Mouse (Mus musculus) CH12F3 (cell line): ENCODE results near the gene Chac1.

Experiments used
- in situ Hi-C: fragments of 300-500 bp; cut with MboI; formaldehyde crosslinking; loops from 2 replicates; pipeline ENCODE4 v1.14.3; 2020; ENCODE audit warnings: low sequenced_read_pairs

Gene Chac1

DNA sequence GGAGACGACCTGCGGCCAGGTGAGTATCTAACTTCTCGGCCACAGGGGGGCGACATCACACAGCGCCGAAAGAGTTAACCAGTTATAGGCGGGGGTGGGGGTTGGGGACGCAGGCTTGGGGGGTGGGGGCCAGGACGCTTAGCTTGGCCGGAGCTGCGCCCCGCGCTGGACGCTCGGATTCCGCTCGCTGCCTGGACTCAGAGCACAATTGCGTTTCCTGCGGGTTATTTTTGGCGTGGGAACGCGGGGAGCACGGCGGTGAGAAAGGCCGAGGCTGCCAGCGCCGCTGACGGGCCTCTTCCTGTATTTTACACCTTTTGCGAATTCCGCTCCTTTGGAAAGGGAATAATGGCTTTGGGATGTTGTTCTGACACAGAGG is 23.9 kb upstream of the Chac1 start:
- in situ Hi-C loops, result no loop called here

DNA sequence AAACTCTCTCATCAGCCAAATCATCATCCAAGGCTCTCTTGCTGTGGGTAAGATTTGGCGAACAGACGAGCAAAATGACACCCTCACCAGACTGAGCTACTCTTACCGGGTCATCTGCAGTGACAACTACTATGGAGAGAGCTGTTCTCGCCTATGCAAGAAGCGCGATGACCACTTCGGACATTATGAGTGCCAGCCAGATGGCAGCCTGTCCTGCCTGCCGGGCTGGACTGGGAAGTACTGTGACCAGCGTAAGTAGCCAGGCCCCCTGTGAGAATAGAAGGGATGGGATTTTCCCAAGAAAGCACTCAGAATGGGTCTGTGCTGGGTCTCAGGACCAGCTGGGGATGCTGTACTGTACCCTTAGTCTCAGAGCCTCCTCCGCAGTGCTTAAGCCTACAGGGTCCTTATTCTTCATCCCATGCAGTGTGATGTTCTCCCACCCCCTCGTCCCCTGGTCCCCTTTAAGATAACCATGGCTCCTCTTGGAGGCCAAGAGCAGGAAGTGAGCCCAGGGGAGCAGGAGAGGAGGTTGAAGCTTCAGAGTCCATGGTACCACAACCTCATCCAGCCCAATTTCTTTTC is 23.0 kb upstream of the Chac1 start:
- in situ Hi-C loops, result no loop called here

DNA sequence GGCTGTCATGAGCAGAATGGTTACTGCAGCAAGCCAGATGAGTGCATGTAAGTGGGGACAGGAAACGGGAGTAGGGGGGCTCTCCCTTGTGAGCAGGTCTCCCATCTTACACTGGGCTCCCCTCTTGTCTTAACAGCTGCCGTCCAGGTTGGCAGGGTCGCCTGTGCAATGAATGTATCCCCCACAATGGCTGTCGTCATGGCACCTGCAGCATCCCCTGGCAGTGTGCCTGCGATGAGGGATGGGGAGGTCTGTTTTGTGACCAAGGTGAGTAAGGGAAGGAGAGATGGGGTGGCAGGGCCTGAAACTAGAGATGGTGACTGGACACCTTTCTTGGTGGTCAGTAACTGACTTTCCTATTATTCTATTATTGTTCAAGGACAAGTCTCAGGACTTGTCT is 22.5 kb upstream of the Chac1 start:
- in situ Hi-C loops, result no loop called here

DNA sequence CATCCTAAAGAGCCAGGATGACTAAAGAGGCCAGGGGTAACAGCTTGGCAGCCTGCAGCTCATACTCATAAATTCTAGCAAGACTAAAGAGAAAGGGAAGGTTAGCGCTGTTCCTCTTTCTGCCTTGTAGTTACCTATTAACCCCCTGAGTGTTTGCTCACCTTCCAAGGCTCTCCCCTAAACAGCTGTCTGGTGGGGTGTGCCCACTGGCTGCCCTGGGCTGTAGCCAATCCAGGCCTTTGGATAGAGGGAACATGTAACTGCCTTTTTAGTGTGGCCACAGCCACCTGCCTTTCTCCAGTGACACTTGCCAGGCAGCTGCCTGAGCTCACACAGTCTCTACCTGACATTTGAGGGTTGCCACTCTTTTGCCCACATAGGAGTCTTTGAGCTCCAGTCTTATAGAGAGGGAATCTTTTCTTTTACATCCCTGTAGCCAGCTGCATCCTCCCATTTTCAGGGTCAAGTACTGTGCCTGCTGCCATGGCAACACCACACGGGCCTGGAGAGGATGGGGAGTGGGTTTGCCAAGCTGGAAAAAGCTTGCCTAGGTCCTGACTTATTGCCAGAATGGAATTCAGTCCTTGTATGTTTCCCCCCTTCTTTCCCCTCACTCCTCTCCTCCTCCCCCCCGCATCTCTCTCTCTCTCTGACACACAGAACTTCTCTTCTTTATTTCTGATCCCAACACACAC is 21.8 kb upstream of the Chac1 start:
- in situ Hi-C loops, result no loop called here

DNA sequence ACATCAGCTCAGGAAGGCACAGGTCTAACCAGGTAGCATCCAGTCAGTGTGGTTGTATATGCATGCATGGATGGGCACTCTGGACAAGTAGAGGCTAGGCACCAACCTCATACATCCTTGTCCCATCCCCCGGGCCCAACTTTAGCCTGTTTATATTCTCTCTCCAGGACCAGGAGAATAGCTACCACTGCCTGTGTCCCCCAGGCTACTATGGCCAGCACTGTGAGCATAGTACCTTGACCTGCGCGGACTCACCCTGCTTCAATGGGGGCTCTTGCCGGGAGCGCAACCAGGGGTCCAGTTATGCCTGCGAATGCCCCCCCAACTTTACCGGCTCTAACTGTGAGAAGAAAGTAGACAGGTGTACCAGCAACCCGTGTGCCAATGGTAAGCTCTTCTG is 20.2 kb upstream of the Chac1 start:
- in situ Hi-C loops, result no loop called here

DNA sequence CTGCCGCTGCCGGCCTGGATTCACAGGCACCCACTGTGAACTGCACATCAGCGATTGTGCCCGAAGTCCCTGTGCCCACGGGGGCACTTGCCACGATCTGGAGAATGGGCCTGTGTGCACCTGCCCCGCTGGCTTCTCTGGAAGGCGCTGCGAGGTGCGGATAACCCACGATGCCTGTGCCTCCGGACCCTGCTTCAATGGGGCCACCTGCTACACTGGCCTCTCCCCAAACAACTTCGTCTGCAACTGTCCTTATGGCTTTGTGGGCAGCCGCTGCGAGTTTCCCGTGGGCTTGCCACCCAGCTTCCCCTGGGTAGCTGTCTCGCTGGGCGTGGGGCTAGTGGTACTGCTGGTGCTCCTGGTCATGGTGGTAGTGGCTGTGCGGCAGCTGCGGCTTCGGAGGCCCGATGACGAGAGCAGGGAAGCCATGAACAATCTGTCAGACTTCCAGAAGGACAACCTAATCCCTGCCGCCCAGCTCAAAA is 18.8 kb upstream of the Chac1 start:
- in situ Hi-C loops, result no loop called here

DNA sequence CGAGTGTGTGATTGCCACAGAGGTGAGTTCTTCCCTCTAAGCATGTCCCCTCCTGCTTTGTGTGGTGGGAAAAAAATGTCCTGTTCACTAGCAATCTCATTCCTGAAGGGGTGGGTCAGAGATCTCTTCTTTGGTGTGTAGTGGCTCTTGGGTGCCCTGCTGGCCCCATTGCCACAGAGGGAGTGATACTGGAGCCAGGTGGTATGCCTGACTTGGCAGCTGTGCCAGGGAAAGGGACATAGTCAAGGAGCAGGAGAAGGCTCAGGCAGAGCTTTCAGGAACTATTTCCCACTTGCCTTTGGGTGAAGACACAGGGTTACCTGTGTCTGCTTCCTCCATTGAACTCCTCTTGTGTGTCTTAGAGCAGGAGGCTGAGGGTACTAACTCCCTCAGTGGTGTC is 16.9 kb upstream of the Chac1 start:
- in situ Hi-C loops, result no loop called here

DNA sequence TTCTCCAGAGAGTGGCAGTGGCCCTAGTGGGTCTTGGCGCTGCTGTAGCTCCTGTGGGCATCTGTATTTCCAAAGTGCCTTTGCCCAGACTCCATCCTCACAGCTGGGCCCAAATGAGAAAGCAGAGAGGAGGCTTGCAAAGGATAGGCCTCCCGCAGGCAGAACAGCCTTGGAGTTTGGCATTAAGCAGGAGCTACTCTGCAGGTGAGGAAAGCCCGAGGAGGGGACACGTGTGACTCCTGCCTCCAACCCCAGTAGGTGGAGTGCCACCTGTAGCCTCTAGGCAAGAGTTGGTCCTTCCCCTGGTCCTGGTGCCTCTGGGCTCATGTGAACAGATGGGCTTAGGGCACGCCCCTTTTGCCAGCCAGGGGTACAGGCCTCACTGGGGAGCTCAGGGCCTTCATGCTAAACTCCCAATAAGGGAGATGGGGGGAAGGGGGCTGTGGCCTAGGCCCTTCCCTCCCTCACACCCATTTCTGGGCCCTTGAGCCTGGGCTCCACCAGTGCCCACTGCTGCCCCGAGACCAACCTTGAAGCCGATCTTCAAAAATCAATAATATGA is 16.0 kb upstream of the Chac1 start:
- in situ Hi-C loops, result no loop called here

DNA sequence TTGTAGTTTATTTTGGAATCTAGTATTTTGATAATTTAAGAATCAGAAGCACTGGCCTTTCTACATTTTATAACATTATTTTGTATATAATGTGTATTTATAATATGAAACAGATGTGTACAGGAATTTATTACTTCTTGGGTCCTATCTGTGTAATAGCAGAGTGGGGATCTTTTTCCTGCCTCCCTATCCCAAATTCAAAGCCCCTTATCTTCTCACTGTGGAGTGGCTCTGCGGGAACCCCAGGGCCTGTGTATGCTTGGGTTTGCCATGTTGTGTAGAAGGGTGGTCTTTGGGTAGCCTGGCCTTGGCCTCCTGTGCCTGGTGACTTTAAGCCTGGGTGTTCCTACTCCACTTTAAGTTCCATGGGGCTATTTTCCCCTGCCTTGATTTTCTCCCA is 15.5 kb upstream of the Chac1 start:
- in situ Hi-C loops, result no loop called here

DNA sequence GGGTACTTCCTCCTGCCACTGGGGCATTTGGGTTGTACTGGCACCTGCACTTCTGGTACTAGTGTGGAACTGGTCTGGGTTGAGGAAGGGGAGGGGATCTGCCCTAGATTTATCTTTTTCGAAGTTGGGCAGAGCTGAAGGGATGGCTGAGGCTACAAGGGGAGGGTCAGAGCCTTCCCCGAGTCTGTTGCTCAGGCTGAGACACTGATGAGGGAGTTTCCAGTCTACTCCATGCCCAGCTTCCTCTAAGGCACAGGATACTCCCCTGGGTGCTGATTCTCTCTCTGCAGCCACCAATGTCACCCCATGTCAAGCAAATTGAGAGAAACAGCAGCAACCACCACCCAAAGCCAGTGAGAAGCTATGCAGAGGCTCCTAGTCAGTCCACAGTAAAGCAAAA is 15.0 kb upstream of the Chac1 start:
- in situ Hi-C loops, result no loop called here

DNA sequence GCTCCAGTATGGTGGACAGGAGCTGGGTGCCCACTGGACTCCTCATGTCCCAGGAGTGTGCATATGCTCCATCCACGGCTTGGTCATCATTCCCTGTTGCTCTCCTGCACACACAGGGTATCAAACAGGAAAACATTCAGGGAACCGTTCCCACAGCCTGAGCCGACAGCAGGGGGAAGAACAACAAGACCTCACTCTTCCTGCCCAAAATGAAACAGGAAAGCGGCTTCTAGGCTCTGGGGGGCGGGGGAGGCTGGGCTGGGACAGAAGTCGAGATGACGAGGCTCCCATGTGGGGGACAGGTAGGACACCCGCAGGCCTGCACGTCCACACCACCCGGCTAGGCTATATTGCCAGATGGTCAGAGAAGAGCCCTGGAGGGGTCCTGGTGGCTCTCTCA is 14.6 kb upstream of the Chac1 start:
- in situ Hi-C loops, result no loop called here

DNA sequence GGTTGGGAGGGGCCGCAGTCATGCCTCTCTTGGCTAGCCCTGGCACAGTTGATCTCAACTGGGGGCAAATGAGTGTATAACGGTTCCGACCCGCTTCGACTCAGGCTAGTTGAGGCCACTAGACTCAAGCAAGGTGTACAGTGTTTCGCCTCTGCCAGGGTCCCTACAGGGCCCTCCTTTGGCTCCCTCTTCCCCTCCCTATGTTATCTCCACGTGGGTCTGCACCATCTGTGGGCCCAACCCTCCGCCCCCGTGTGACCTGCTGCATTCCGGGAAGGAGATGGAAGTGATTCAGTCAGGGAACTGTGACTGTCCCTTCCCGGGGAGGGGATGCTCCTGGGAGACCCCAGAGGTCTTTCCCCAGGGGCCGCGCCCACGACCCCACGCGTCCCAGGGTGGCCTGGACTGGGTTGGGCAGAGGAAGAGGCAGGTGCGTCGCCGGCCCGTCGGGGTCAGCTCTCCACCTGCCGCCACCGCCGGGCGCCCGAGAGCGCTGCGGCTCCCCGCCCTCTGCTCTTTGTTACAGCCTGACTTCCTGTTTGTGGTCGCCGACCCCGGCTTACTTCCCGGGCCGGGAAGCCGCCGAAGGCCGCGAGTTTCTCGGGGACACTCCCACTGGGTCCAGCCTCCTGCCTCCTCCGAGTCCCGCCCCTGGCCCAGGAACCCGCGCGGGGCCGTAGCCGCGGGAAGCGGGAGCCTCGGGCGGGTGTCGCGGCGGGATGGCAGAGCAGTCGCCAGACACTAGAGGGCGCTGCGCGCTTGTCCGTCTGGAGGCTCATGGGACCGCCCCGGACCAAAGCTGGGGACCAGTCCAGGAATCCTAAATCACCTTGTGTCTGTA is 13.4 kb upstream of the Chac1 start:
- in situ Hi-C loops, result no loop called here

DNA sequence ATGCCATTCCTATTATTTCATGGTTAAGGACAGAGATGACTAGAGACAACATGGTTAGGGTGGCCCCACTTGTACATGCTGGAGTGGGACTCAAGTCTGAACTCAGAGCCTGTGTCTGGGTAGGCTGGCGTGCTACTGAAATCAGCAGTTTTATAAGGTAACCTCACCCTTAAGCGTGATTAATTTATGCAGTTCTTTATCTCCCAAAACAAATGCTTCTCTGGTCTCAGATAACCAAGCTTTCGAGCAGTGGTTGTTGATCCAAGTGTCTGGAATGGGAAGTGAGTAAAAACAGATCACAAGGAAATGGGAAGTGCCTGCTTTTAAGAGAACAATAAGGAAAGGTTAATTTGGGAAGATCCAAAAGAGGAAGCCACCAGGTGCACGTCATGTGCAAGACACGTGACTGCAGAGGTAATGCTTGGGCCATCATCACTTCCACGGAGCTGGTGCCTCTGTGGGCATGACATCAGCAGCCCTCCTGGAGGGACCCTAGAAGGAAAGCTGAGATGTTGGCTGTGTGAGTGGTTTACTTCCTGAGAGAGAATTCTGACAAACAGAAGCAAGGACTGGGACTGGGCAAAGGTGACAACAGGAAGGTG is 6.4 kb upstream of the Chac1 start:
- in situ Hi-C loops, result no loop called here

DNA sequence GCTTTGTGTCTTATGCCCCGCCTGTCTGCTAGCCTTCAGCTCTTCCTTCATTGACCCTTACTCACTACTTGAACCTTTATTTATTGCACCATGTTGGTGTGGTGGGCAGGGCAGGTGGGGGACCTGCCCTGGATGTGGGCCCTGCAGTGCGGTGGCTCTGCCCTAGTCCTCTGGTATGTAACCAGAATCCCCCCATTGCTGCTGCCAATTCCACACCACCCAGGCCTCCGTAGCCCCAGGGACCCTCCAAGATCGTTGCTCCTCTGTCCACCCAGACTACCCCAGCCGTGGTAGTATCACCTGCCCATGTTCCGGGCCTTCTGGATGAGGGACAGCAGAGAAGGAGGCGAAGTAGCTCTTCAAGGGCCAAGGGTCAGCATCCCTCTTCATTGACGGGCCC is 2.7 kb downstream of the Chac1 start:
- in situ Hi-C loops, result no loop called here

DNA sequence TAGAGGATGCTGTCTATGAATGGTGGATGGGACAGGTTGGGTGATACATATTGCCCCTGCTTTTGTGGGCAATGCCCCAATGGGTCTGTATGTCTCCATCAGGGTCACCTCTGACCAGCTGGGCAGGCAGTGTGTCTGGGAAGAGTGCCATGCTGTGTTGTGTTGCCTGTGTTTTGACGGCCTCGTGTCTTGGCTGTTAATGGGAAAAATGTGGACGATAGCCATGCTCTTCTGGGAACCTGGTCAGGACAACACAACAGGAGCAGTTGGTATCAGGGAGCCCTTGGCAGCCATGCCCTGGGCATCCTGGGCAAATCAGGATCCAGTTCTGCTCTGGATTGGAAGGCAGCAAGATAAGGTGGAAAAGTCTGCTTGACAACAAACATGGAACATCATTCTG is 4.1 kb downstream of the Chac1 start:
- in situ Hi-C loops, result no loop called here

DNA sequence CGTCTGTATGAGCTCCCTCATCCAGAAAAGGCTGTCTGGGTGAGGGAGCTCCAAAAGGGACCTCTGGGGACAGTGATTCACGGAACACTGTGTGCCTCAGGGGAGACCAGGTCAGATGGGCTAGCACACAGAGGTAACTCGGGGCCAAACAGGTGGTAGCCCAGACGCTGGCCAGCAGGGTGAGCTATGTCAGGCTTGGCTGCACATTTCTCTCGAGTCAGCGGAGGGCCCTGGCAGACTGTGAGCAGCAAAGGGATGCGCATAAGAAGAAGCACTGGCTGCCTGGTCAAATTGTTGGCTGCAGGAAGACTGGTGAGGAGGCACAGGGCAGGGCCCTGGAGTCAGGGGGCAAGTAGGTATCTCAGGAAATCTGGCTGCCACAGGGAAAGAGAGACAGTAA is 4.6 kb downstream of the Chac1 start:
- in situ Hi-C loops, result no loop called here

DNA sequence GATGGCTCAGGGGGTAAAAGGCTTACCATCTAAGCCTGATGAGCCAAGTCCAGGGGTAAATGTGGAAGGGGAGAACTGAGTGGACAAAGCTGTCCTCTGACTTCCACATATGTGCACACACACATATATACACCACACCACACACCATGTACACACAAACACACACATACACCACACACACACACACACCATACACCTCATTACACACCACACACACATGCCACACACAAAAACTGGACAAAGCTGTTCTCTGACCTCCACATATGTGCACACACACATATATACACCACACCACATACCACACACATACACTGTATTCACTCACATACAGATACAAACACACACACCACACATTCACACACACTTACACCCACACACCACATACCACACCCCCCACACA is 5.3 kb downstream of the Chac1 start:
- in situ Hi-C loops, result no loop called here

DNA sequence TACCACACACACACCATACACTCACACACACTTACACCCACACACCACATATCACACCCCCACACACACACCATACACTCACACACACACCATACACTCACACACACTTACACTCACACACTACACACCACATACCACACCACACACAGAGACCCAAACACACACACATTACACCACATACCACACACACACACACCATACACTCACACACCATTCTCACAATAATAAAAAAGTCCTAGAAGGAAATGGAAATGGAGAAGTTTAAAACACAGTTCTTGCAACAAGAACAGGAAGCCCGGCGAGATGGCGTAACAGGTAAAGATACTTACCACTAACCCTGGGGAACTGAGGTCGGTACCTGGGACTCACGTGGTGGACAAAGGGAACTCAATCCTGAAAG is 5.8 kb downstream of the Chac1 start:
- in situ Hi-C loops, result no loop called here

DNA sequence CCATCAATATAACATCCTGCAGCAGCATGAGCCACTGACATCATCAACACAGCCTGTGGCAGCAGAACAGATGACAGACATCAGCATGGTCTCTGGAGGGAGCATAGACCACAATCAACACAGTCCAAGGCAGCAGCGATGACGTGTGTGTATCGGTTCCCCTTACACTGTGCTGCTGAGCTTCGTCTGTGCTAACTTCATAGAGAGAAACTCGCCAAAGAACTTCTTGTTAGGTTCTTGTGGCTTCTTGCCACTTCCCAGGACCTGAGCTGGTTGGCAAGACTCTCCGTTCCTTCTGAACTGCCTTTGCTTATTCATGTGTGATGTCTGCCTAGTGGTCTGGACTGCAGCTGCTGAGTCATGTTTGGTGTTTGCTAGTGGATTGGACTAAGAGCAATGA is 7.2 kb downstream of the Chac1 start:
- in situ Hi-C loops, result no loop called here

DNA sequence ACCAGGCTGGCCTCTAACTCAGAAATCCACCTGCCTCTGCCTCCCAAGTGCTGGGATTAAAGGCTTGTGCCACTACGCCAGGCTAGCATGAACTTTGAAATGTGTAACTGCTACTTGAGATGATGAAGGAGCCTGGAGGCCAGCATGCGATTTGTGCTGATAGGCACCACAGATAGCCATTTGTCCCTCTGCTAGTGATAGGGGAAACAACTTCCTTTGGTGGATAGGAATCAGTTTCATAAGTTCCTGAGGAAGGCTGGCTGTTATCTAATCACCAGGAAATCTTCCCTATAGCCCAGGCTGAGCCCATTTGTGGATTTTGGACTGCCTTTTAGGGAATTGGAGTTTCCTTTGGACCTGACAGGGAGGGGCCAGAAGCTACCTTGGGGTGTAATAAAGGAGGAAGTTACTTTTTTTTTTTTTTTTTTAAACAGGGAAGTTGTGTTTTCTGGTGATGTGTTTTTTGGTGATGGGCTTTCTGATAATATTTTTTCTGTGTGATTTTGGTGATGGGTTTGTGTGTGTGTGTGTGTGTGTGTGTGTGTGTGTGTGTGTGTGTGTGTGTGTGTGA is 8.8 kb downstream of the Chac1 start:
- in situ Hi-C loops, result no loop called here

DNA sequence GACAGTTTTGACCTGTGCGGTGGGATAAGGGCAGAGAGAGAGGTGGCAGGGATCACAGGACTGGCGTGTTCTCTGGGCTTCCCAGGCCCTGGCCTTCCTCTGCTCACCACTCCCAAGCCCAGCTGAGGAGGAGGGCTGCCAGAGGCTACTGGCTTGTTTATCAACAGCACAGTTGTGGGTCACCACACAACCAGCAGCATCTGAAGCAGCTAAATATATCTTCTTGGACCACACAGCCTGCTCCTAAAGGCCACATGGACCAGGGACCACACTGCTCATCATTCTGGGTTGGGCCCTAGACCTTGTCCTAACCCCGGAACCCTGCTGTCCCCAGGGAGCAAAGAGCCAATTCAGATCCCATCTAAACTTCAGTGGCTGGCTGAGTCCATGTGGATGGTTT is 13.9 kb downstream of the Chac1 start:
- in situ Hi-C loops, result no loop called here
